Mouse (Mus musculus) neural tube, embryonic 15.5 days (tissue): Measurements from ENCODE around the gene Ddx39. TPM values are rescaled to one million over a fixed set of nuclear protein-coding genes. Genes with fewer than 3 reads are reported as not detected.

Experiments
- ATAC-seq: fragments of 200-750 bp; cut with Nextera tagmentation; 2 replicates; pipeline ENCODE4 v1.8.0; 2017; ENCODE audit warnings: mild to moderate bottlenecking, moderate TSS enrichment, moderate library complexity; ENCODE audit not compliant: low FRiP score
- H3K27ac ChIP-seq: fragments of 300-500 bp; sonication (generic); replicated peaks from 2 replicates; pipeline ENCODE4 v1.5.1; 2015; ENCODE audit warnings: mild to moderate bottlenecking, inconsistent platforms
- H3K27me3 ChIP-seq: fragments of 300-500 bp; sonication (generic); replicated peaks from 2 replicates; pipeline ENCODE4 v1.6.1; 2015; ENCODE audit warnings: inconsistent platforms
- H3K36me3 ChIP-seq: fragments of 300-500 bp; sonication (generic); 2 replicates; pipeline ENCODE4 v1.6.1; 2015; ENCODE audit warnings: inconsistent platforms
- H3K4me1 ChIP-seq: fragments of 300-500 bp; sonication (generic); 2 replicates; pipeline ENCODE4 v1.6.1; 2015; ENCODE audit warnings: inconsistent platforms
- H3K4me2 ChIP-seq: fragments of 300-500 bp; sonication (generic); 2 replicates; pipeline ENCODE4 v1.6.1; 2015; ENCODE audit warnings: inconsistent platforms, mild to moderate bottlenecking, moderate library complexity
- H3K4me3 ChIP-seq: fragments of 300-500 bp; sonication (generic); replicated peaks from 2 replicates; pipeline ENCODE4 v1.5.1; 2015; ENCODE audit warnings: mild to moderate bottlenecking, inconsistent platforms
- H3K9ac ChIP-seq: fragments of 300-500 bp; sonication (generic); replicated peaks from 2 replicates; pipeline ENCODE4 v1.6.1; 2015; ENCODE audit warnings: mild to moderate bottlenecking, inconsistent platforms
- H3K9me3 ChIP-seq: fragments of 300-500 bp; sonication (generic); replicated peaks from 2 replicates; pipeline ENCODE4 v1.6.1; 2016; ENCODE audit warnings: inconsistent platforms
- WGBS: fragments of 180-500 bp; shearing (Covaris S2); methylation state at CpG from one replicate; pipeline ENCODE4 v1.1.7; 2015; ENCODE audit warnings: mixed read lengths; 5-methylcytosine and 5-hydroxymethylcytosine counted together
- polyA plus RNA-seq: library from polyadenylated mRNA; unstranded; fragments of >200 nt; fragmentation: Nextera tagmentation; extraction: Ambion mirVana; gene quantifications from 2 replicates; pipeline ENCODE4 v1.2.1, GENCODE M21; 2015

Gene Ddx39
- polyA plus RNA-seq: 86.5 and 117 TPM in 2 replicates

- H3K4me3 ChIP-seq: peak within 1 kb of the TSS; percentile 82
- peak; percentile 99 for ATAC-seq
- 0 out of 2 replicates have a peak, but pooled peaks cover 3% of the 10 kb centered on the region for H3K27me3 ChIP-seq
- under 1% methylated on average over 63 of the region's 63 CpGs for WGBS
- H3K36me3 ChIP-seq: peaks cover 11% of the 10 kb centered on the region
- H3K9me3 ChIP-seq: no peaks in the 10 kb centered on the region
- H3K9ac ChIP-seq: peak within 1 kb of the TSS; percentile 86
- peak within 1 kb of the TSS; percentile 98 for H3K27ac ChIP-seq
- H3K4me2 ChIP-seq: peak within 1 kb of the TSS; percentile 89
- H3K4me1 ChIP-seq: peaks cover 22% of the 10 kb centered on the region
Observed at GRCm38 (mm10) chr8:83715031-83715690, at the start of gene Ddx39. Gene Ddx39 (plus strand): TSS chr8:83715177.

DNA sequence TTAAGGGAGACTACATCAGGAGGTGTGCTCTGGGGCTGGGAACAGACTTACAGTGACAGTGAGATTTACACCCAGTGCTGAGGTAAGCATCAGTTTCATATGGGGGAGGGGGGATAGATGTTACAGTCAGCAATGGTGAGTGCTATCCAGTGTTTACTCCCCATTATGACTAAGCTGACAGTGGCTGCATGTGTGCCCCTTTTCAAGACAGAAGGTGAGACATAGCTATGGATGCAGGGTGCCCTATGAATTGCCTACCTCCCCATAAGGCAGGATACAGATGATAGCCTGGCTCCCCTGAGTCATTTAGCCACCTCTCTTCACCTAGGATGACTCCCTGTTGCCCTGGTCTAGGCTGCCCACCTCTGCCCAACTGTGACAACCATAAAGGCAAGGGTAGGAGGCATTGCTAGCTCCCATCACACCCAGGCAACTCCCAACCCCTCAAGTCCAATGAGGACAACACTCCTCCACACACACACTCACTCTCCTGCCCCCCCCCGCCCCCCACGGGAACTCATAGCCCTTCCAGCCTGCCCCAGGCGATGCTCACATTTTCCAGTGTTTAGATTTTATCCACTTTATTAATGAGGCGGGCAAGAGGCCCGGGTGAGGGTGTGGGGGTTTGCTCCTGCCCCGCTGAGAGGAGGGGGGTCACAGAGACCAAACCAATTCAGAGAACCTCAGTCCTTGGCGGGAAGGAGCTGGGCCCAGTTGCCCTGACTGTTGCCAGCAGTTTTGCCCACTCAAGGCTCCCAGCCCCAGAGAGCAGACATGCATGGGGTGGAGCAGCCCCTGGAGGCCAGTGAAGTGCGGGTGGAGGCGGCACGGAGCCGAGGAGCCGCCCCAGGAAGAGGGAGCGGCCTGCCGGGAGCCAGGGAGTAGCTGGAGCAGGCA lies 48.8 kb upstream of the Ddx39 start, which contains the start of gene Ptger1:
TSS of gene Ptger1 (plus strand) at position 710 of the 897 bp plus-strand sequence.
- WGBS: 40% methylated on average over 14 of the region's 14 CpGs
- Histone ChIP-seq H3K9ac (no peak within 1 kb of the TSS), H3K36me3 (peaks cover 22% of the 10 kb centered on the region), H3K4me2 (no peak within 1 kb of the TSS), H3K4me1 (peaks cover 56% of the 10 kb centered on the region), H3K27me3 (no peaks in the 10 kb centered on the region), H3K9me3 (no peaks in the 10 kb centered on the region), H3K4me3 (no peak within 1 kb of the TSS), H3K27ac (no peak within 1 kb of the TSS)
- no peak for ATAC-seq

DNA sequence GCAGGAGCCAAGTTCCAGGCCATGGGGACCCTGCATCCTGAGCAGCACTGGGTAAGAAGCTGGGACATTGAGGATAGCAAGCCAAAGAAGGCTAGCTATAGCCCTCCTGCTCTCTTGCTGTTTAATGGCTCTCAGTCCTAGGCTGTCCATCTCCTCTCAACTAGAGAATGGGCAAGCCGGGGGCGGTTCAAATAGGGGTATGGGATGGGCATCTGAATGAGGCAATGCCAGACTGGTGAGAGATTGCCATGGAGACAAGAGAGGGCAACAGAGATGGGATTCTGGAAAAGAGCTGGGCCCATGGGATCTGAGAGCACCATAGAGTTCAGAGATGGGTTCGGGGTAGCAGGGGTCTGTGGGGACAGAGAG lies 48.1 kb upstream of the Ddx39 start:
- Histone ChIP-seq H3K27ac (no peak overlapping the region), H3K9me3 (no peaks in the 10 kb centered on the region), H3K4me2 (no peak overlapping the region), H3K36me3 (peaks cover 28% of the 10 kb centered on the region), H3K27me3 (no peaks in the 10 kb centered on the region), H3K4me1 (peaks cover 49% of the 10 kb centered on the region), H3K9ac (no peak overlapping the region), H3K4me3 (no peak overlapping the region)
- ATAC-seq: no peak
- 84% methylated on average over 3 of the region's 3 CpGs for WGBS

DNA sequence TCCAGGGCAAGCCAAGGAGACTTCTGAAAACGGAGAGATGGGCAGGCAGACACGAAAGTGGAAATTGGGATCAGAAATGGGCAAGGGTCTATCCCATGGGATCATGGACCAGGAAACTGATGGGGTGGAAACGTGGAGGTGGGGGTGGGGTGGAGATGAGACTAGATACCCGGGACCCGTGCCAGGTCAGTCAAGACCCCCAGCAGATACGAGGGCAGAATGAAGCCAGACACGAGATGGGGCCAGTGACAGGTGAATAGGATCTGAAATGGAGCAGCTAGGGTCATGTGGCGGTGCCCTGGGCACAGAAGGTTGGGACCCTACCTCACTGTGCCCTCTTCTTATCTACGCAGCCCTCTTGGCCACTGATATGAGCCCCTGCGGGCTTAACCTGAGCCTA lies 47.5 kb upstream of the Ddx39 start:
- no peak overlapping the region for H3K4me3 ChIP-seq
- ATAC-seq: peak; percentile 0; the same call in 1 of the 2 replicates
- no peaks in the 10 kb centered on the region for H3K27me3 ChIP-seq
- H3K36me3 ChIP-seq: peaks cover 35% of the 10 kb centered on the region
- peaks cover 42% of the 10 kb centered on the region for H3K4me1 ChIP-seq
- no peaks in the 10 kb centered on the region for H3K9me3 ChIP-seq
- WGBS: 83% methylated on average over 10 of the region's 10 CpGs
- H3K9ac ChIP-seq: no peak overlapping the region
- H3K27ac ChIP-seq: peak overlapping the region; percentile 72
- H3K4me2 ChIP-seq: peak overlapping the region; percentile 62

GRCm38 (mm10) chr8:83668010-83668916 lies 46.7 kb upstream of the Ddx39 start:
- H3K27ac ChIP-seq: peak overlapping the region; percentile 72
- peak overlapping the region; percentile 37 for H3K4me3 ChIP-seq
- peak; percentile 62 for ATAC-seq
- H3K9me3 ChIP-seq: no peaks in the 10 kb centered on the region
- no peaks in the 10 kb centered on the region for H3K27me3 ChIP-seq
- H3K9ac ChIP-seq: peak overlapping the region; percentile 51
- H3K4me1 ChIP-seq: peaks cover 38% of the 10 kb centered on the region
- 21% methylated on average over 80 of the region's 80 CpGs for WGBS
- H3K36me3 ChIP-seq: peaks cover 42% of the 10 kb centered on the region
- H3K4me2 ChIP-seq: peak overlapping the region; percentile 62

- H3K27ac ChIP-seq: no peak overlapping the region
- peak overlapping the region; percentile 51; the same call in 1 of the 2 replicates for H3K9ac ChIP-seq
- H3K9me3 ChIP-seq: no peaks in the 10 kb centered on the region
- H3K27me3 ChIP-seq: no peaks in the 10 kb centered on the region
- no peak for ATAC-seq
- peak overlapping the region; percentile 37 for H3K4me3 ChIP-seq
- WGBS: 83% methylated on average over 16 of the region's 16 CpGs
- peaks cover 48% of the 10 kb centered on the region for H3K36me3 ChIP-seq
- H3K4me2 ChIP-seq: peak overlapping the region; percentile 62; the same call in 1 of the 2 replicates
- H3K4me1 ChIP-seq: peaks cover 38% of the 10 kb centered on the region
Observed at GRCm38 (mm10) chr8:83669013-83669412, 46.0 kb upstream of the Ddx39 start.

- Histone ChIP-seq H3K4me2 (no peak overlapping the region), H3K4me1 (peaks cover 9% of the 10 kb centered on the region), H3K9me3 (no peaks in the 10 kb centered on the region), H3K27ac (no peak overlapping the region), H3K4me3 (no peak overlapping the region), H3K36me3 (peaks cover 77% of the 10 kb centered on the region), H3K27me3 (no peaks in the 10 kb centered on the region), H3K9ac (no peak overlapping the region)
- 70% methylated on average over 5 of the region's 5 CpGs for WGBS
- ATAC-seq: no peak
Observed at GRCm38 (mm10) chr8:83672936-83673335, 42.0 kb upstream of the Ddx39 start.

DNA sequence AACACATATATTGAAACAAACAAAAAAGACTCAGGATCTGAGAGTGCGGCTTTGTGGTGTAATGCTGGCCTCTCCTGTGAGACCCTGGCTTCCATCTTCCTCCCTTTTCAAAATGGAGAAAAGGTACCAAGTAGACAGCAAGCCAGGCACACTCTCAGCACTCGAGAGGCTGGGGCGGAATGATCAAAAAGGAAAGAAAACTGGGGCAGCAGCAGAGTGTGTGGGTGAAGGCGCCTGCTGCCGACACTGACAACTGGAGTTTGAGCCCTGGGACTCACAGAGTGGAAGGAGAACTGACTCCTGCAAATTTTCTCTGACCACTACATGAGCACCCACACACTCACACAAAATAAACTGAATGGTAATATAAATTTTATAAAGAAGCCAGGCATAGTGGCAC lies 40.5 kb upstream of the Ddx39 start:
- Histone ChIP-seq H3K36me3 (peaks cover 88% of the 10 kb centered on the region), H3K9me3 (no peaks in the 10 kb centered on the region), H3K9ac (no peak overlapping the region), H3K4me3 (no peak overlapping the region), H3K4me2 (no peak overlapping the region), H3K27me3 (no peaks in the 10 kb centered on the region), H3K4me1 (no peaks in the 10 kb centered on the region), H3K27ac (no peak overlapping the region)
- WGBS: 91% methylated on average over 5 of the region's 5 CpGs
- no peak for ATAC-seq

- H3K9ac ChIP-seq: no peak overlapping the region
- no peaks in the 10 kb centered on the region for H3K27me3 ChIP-seq
- 93% methylated on average over 12 of the region's 12 CpGs for WGBS
- no peak overlapping the region for H3K4me3 ChIP-seq
- no peaks in the 10 kb centered on the region for H3K4me1 ChIP-seq
- ATAC-seq: no peak
- peaks cover 87% of the 10 kb centered on the region for H3K36me3 ChIP-seq
- no peaks in the 10 kb centered on the region for H3K9me3 ChIP-seq
- no peak overlapping the region for H3K4me2 ChIP-seq
- H3K27ac ChIP-seq: no peak overlapping the region
Observed at GRCm38 (mm10) chr8:83679866-83680265, 35.1 kb upstream of the Ddx39 start.

DNA sequence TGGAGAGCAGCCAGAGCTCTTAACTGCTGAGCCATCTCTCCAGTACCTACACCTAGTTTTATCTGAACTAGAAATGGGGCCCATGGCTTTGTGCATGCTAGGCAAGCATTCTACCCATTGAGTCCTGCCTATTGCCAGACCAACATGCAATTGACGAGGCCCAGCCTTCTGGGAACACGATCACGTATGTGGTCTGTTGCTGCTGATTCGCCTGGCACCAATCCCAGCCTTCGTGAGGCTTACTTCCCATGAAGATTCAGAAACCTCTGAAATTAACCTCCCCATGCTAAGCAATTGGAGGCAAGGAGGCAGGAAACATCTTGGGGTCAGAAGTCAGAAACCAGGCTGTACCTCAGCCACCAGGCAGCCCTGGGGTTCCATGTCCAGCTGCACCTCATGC lies 34.4 kb upstream of the Ddx39 start:
- no peaks in the 10 kb centered on the region for H3K27me3 ChIP-seq
- no peaks in the 10 kb centered on the region for H3K9me3 ChIP-seq
- no peak overlapping the region; the same call in 1 of the 2 replicates for H3K27ac ChIP-seq
- H3K4me3 ChIP-seq: no peak overlapping the region
- no peak overlapping the region for H3K4me2 ChIP-seq
- no peaks in the 10 kb centered on the region for H3K4me1 ChIP-seq
- H3K36me3 ChIP-seq: peaks cover 92% of the 10 kb centered on the region
- ATAC-seq: no peak
- WGBS: 86% methylated on average over 5 of the region's 5 CpGs
- H3K9ac ChIP-seq: no peak overlapping the region

GRCm38 (mm10) chr8:83681099-83681498 lies 33.9 kb upstream of the Ddx39 start:
- no peak overlapping the region for H3K4me2 ChIP-seq
- no peak overlapping the region for H3K4me3 ChIP-seq
- H3K9ac ChIP-seq: no peak overlapping the region
- no peak overlapping the region; the same call in 1 of the 2 replicates for H3K27ac ChIP-seq
- no peaks in the 10 kb centered on the region for H3K4me1 ChIP-seq
- WGBS: 28% methylated on average over 6 of the region's 6 CpGs
- ATAC-seq: no peak
- no peaks in the 10 kb centered on the region for H3K9me3 ChIP-seq
- H3K27me3 ChIP-seq: no peaks in the 10 kb centered on the region
- H3K36me3 ChIP-seq: peaks cover 92% of the 10 kb centered on the region
